Mouse (Mus musculus) limb, embryonic 13.5 days (tissue): ENCODE measurements around the gene Phyhipl. TPM values are rescaled to one million over a fixed set of nuclear protein-coding genes. Genes with fewer than 3 reads are reported as not detected.

Experiments used
- ATAC-seq: fragments of 200-750 bp; cut with Nextera tagmentation; 2 replicates; pipeline ENCODE4 v1.8.0; 2017; ENCODE audit warnings: low read depth, moderate number of reproducible peaks, moderate TSS enrichment; ENCODE audit not compliant: low FRiP score
- H3K27ac ChIP-seq: fragments of 300-500 bp; sonication (generic); 2 replicates; pipeline ENCODE4 v1.5.1; 2015; ENCODE audit warnings: inconsistent platforms, mild to moderate bottlenecking, moderate library complexity
- H3K27me3 ChIP-seq: fragments of 300-500 bp; sonication (generic); 2 replicates; pipeline ENCODE4 v1.6.1; 2015; ENCODE audit warnings: mild to moderate bottlenecking, inconsistent platforms
- H3K36me3 ChIP-seq: fragments of 300-500 bp; sonication (generic); 2 replicates; pipeline ENCODE4 v1.6.1; 2015; ENCODE audit warnings: inconsistent platforms, mild to moderate bottlenecking, moderate library complexity
- H3K4me1 ChIP-seq: fragments of 300-500 bp; sonication (generic); 2 replicates; pipeline ENCODE4 v1.6.1; 2015; ENCODE audit warnings: inconsistent platforms
- H3K4me2 ChIP-seq: fragments of 300-500 bp; sonication (generic); replicated peaks from 2 replicates; pipeline ENCODE4 v1.6.1; 2015; ENCODE audit warnings: inconsistent platforms, mild to moderate bottlenecking, moderate library complexity
- H3K4me3 ChIP-seq: fragments of 300-500 bp; sonication (generic); 2 replicates; pipeline ENCODE4 v1.5.1; 2015; ENCODE audit warnings: moderate library complexity, mild to moderate bottlenecking, inconsistent platforms
- H3K9ac ChIP-seq: fragments of 300-500 bp; sonication (generic); 2 replicates; pipeline ENCODE4 v1.6.1; 2015; ENCODE audit warnings: mild to moderate bottlenecking, inconsistent platforms
- H3K9me3 ChIP-seq: fragments of 300-500 bp; sonication (generic); 2 replicates; pipeline ENCODE4 v1.6.1; 2016; ENCODE audit warnings: inconsistent platforms
- WGBS: fragments of 180-500 bp; shearing (Covaris S2); methylation state at CpG from one replicate; pipeline ENCODE4 v1.1.7; 2015; 5-methylcytosine and 5-hydroxymethylcytosine counted together
- polyA plus RNA-seq: library from polyadenylated mRNA; unstranded; fragments of >200 nt; fragmentation: Nextera tagmentation; extraction: Ambion mirVana; gene quantifications from 2 replicates; pipeline ENCODE4 v1.2.1, GENCODE M21; 2015

Phyhipl gene
- polyA plus RNA-seq, 1 experiment from 2014 or later = 3.7 TPM

DNA sequence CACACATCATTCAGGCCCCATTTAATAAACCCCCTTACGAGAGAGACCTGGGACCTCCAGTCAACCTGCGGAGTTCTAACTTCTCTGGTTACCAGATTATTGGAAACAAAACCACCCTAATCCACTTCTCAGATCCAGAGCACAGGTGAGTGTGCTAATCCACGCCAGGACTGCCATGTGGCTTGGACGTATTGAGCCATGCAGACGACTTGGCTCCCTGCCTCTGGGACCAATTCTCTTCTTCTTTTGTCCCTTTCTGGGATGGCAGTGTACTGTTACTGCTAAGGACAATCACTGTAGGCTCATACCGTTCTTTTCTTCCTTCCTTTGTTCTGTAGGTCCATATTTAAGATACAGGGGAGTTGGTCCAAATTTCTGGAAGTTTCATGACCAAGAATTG lies 112.9 kb downstream of the Phyhipl start:
- Histone ChIP-seq H3K4me3 (no peak overlapping the region), H3K27ac (no peak overlapping the region), H3K4me1 (no peaks in the 10 kb centered on the region), H3K9ac (no peak overlapping the region), H3K4me2 (no peak overlapping the region), H3K27me3 (no peaks in the 10 kb centered on the region), H3K36me3 (peaks cover 31% of the 10 kb centered on the region), H3K9me3 (no peaks in the 10 kb centered on the region)
- ATAC-seq = no peak
- WGBS = 63% methylated on average over 6 of the region's 6 CpGs

GRCm38 (mm10) chr10:70540456-70541195 lies 115.1 kb downstream of the Phyhipl start:
- no peak overlapping the region for H3K4me3 ChIP-seq
- H3K9me3 ChIP-seq = no peaks in the 10 kb centered on the region
- H3K4me2 ChIP-seq = no peak overlapping the region
- H3K27ac ChIP-seq = no peak overlapping the region
- no peak for ATAC-seq
- no peak overlapping the region for H3K9ac ChIP-seq
- H3K4me1 ChIP-seq = no peaks in the 10 kb centered on the region
- no peaks in the 10 kb centered on the region for H3K27me3 ChIP-seq
- peaks cover 37% of the 10 kb centered on the region for H3K36me3 ChIP-seq
- 84% methylated on average over 9 of the region's 9 CpGs for WGBS

GRCm38 (mm10) chr10:70539251-70539650 lies 116.5 kb downstream of the Phyhipl start:
- peaks cover 25% of the 10 kb centered on the region for H3K36me3 ChIP-seq
- no peak overlapping the region for H3K4me3 ChIP-seq
- H3K9ac ChIP-seq = no peak overlapping the region
- no peak for ATAC-seq
- no peak overlapping the region for H3K4me2 ChIP-seq
- H3K27ac ChIP-seq = no peak overlapping the region
- no peaks in the 10 kb centered on the region for H3K9me3 ChIP-seq
- no peaks in the 10 kb centered on the region for H3K27me3 ChIP-seq
- 93% methylated on average over 9 of the region's 9 CpGs for WGBS
- no peaks in the 10 kb centered on the region for H3K4me1 ChIP-seq

- no peaks in the 10 kb centered on the region for H3K9me3 ChIP-seq
- 89% methylated on average over 10 of the region's 10 CpGs for WGBS
- H3K27ac ChIP-seq = no peak overlapping the region
- H3K36me3 ChIP-seq = peaks cover 18% of the 10 kb centered on the region
- no peak overlapping the region for H3K4me2 ChIP-seq
- H3K4me1 ChIP-seq = no peaks in the 10 kb centered on the region
- H3K4me3 ChIP-seq = no peak overlapping the region
- ATAC-seq = no peak
- H3K9ac ChIP-seq = no peak overlapping the region
- H3K27me3 ChIP-seq = no peaks in the 10 kb centered on the region
Observed at GRCm38 (mm10) chr10:70537694-70538093, 118.1 kb downstream of the Phyhipl start.

- no peak overlapping the region for H3K27ac ChIP-seq
- H3K27me3 ChIP-seq = no peaks in the 10 kb centered on the region
- no peak overlapping the region for H3K9ac ChIP-seq
- H3K4me1 ChIP-seq = no peaks in the 10 kb centered on the region
- H3K4me2 ChIP-seq = no peak overlapping the region
- no peak for ATAC-seq
- H3K4me3 ChIP-seq = no peak overlapping the region
- WGBS = 89% methylated on average over 12 of the region's 12 CpGs
- peaks cover 18% of the 10 kb centered on the region for H3K36me3 ChIP-seq
- H3K9me3 ChIP-seq = no peaks in the 10 kb centered on the region
Observed at GRCm38 (mm10) chr10:70535401-70535800, 120.4 kb downstream of the Phyhipl start.

- no peak for ATAC-seq
- no peaks in the 10 kb centered on the region for H3K4me1 ChIP-seq
- no peak overlapping the region for H3K4me3 ChIP-seq
- H3K9me3 ChIP-seq = no peaks in the 10 kb centered on the region
- no peak overlapping the region for H3K27ac ChIP-seq
- WGBS = 96% methylated on average over 10 of the region's 10 CpGs
- no peak overlapping the region for H3K4me2 ChIP-seq
- H3K36me3 ChIP-seq = peaks cover 18% of the 10 kb centered on the region
- H3K27me3 ChIP-seq = no peaks in the 10 kb centered on the region
- no peak overlapping the region for H3K9ac ChIP-seq
Observed at GRCm38 (mm10) chr10:70534571-70534970, 121.2 kb downstream of the Phyhipl start.

DNA sequence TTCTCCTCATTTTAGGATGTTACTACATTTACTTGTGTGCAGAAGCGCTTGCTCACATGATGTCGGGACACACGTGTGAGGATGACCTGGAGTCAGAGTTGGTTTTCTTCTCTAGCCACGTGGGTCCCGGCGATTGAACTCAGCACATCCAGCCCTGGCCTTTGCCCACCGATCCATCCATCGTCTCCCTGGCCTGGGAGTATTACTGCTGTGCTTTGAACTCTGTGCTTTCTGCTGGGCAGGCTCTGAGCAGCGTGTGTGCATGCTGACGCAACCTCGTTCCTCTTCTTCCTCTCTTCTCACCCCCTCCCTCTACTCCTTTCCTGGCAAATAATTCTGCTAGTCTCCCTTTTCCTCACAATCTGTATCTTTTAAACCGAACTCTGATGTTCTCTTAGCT lies 121.8 kb downstream of the Phyhipl start:
- 77% methylated on average over 12 of the region's 12 CpGs for WGBS
- ATAC-seq = no peak
- H3K4me2 ChIP-seq = no peak overlapping the region

GRCm38 (mm10) chr10:70533301-70533781 lies 122.4 kb downstream of the Phyhipl start:
- no peak overlapping the region for H3K9ac ChIP-seq
- no peaks in the 10 kb centered on the region for H3K27me3 ChIP-seq
- H3K9me3 ChIP-seq = no peaks in the 10 kb centered on the region
- no peak for ATAC-seq
- no peaks in the 10 kb centered on the region for H3K4me1 ChIP-seq
- no peak overlapping the region for H3K4me2 ChIP-seq
- 78% methylated on average over 8 of the region's 8 CpGs for WGBS
- H3K36me3 ChIP-seq = peaks cover 15% of the 10 kb centered on the region
- H3K27ac ChIP-seq = no peak overlapping the region
- no peak overlapping the region for H3K4me3 ChIP-seq

More for the DNA sequence above, 121.8 kb downstream of the Phyhipl start:
- H3K27me3 ChIP-seq = no peaks in the 10 kb centered on the region
- H3K4me1 ChIP-seq = no peaks in the 10 kb centered on the region
- H3K27ac ChIP-seq = no peak overlapping the region
- no peaks in the 10 kb centered on the region for H3K9me3 ChIP-seq
- peaks cover 18% of the 10 kb centered on the region for H3K36me3 ChIP-seq
- no peak overlapping the region for H3K9ac ChIP-seq
- no peak overlapping the region for H3K4me3 ChIP-seq

DNA sequence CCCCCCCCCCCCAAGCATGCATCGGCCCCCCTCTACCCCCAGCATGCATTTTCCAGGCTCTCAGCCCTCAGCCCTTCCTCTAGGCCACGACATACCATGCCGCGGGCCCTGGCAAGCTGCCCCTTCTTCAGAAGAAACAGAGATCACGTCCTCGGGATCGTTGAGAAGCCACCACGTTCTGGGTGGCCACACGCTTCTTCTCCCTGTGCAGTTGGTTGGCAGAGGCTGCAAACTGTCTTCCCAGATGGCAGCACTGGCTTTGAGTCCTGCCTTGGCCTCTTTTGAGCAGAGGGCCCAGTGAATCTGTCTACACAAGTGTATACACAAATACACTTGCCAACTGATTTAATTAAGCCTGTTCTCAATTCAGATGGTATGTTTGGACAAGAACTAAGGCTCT lies 123.5 kb downstream of the Phyhipl start:
- no peak overlapping the region for H3K4me3 ChIP-seq
- H3K9ac ChIP-seq = no peak overlapping the region
- H3K36me3 ChIP-seq = peaks cover 10% of the 10 kb centered on the region
- H3K9me3 ChIP-seq = no peaks in the 10 kb centered on the region
- no peak overlapping the region for H3K4me2 ChIP-seq
- no peak overlapping the region for H3K27ac ChIP-seq
- no peak for ATAC-seq
- no peaks in the 10 kb centered on the region for H3K4me1 ChIP-seq
- H3K27me3 ChIP-seq = no peaks in the 10 kb centered on the region
- 88% methylated on average over 9 of the region's 9 CpGs for WGBS

GRCm38 (mm10) chr10:70530185-70530823 lies 125.5 kb downstream of the Phyhipl start:
- Histone ChIP-seq H3K36me3 (peaks cover 5% of the 10 kb centered on the region; the same call in 1 of the 2 replicates), H3K4me1 (no peaks in the 10 kb centered on the region), H3K4me2 (no peak overlapping the region), H3K27ac (no peak overlapping the region), H3K9me3 (peaks cover 5% of the 10 kb centered on the region; the same call in 1 of the 2 replicates), H3K4me3 (no peak overlapping the region), H3K9ac (no peak overlapping the region), H3K27me3 (no peaks in the 10 kb centered on the region)
- no peak for ATAC-seq
- 91% methylated on average over 12 of the region's 12 CpGs for WGBS

- peaks cover 25% of the 10 kb centered on the region for H3K4me1 ChIP-seq
- ATAC-seq = no peak
- H3K4me3 ChIP-seq = peak overlapping the region; percentile 48
- WGBS = 20% methylated on average over 5 of the region's 5 CpGs
- H3K27ac ChIP-seq = peak overlapping the region; percentile 45; the same call in 1 of the 2 replicates
- H3K9me3 ChIP-seq = peaks cover 5% of the 10 kb centered on the region; the same call in 1 of the 2 replicates
- peak overlapping the region; percentile 71 for H3K4me2 ChIP-seq
- peak overlapping the region; percentile 66 for H3K9ac ChIP-seq
- H3K36me3 ChIP-seq = peaks cover 15% of the 10 kb centered on the region
- H3K27me3 ChIP-seq = no peaks in the 10 kb centered on the region
Observed at GRCm38 (mm10) chr10:70521379-70521778, 134.4 kb downstream of the Phyhipl start.
